Mouse (Mus musculus) 3T3-L1 (cell line): ENCODE measurements around the gene Olfr1353.
"Not testable (repeated sequence)": the region's sequence is repeated elsewhere in the genome, so short reads cannot be mapped to it uniquely, and the experiment has no call there.

Experiments used
- DNase-seq: peaks from one replicate; pipeline ENCODE4 v3.0.0-alpha.2; 2015; ENCODE audit warnings: low read depth, low spot score

Gene Olfr1353

GRCm38 (mm10) chr10:78963009-78963408 is at the start of gene Olfr1353:
TSS of gene Olfr1353 (plus strand) at chr10:78963309.
- not testable (repeated sequence) for DNase-seq

GRCm38 (mm10) chr10:78950336-78950735 is 12.8 kb upstream of the Olfr1353 start, which contains the start of gene Olfr8:
TSS of gene Olfr8 (plus strand) at chr10:78950636.
- DNase-seq = not testable (repeated sequence)

GRCm38 (mm10) chr10:78980750-78981149 is 17.6 kb downstream of the Olfr1353 start, which contains the start of gene Olfr1352:
TSS of gene Olfr1352 (plus strand) at chr10:78981050.
- no peak for DNase-seq

GRCm38 (mm10) chr10:79012172-79012571 is 49.1 kb downstream of the Olfr1353 start, which contains the start of gene Olfr1351:
TSS of gene Olfr1351 (plus strand) at chr10:79012472.
- no peak for DNase-seq
